In genomic region chr1:120189206-120189605, GRCm38 (mm10) we compare ENCODE assay signal across 25 mouse cellular contexts.
DNase-seq lines count a peak whose midpoint lies in the region; TF ChIP-seq lines count a peak whose summit lies in the region.
"Had no signal": no experiment of that assay in that cellular context is flagged by ENCODE, and none has a peak within 500 bp of the region (broad histone marks: within the 10 kb centered on the region; RNA-seq: fewer than 3 reads in every experiment).

No protein-coding gene starts in this region.

- intact Hi-C loops in left cerebral cortex, postnatal 25 days (cut with DNase I), result no loop called here
- intact Hi-C loops in left cerebral cortex, adult 2 months (cut with DNase I), result no loop called here

- peak; percentile 5 for DNase-seq in cerebellum, adult 9-11 months
- DNase-seq in cerebellum, postnatal 14 days, result no peak
- peak in 1 of 2 experiments; percentile 40 for DNase-seq in layer of hippocampus, adult 2 months (ENCODE audit: low spot score in 2 of 2)
- no peak for DNase-seq in layer of hippocampus, postnatal 36 days
- DNase-seq in left cerebral cortex, postnatal 25 days (ENCODE audit: low spot score in 2 of 2), result peak; percentile 17 to 59
- DNase-seq in left cerebral cortex, adult 2 months (ENCODE audit: extremely low spot score in 1 of 2, low spot score in 2 of 2), result no peak
- peak; percentile 25 for DNase-seq in brain, embryonic 14.5 days (ENCODE audit: low read depth)
- DNase-seq: adrenal gland, postnatal 10 days; cerebellum, adult 11-12 months; cerebellum, postnatal 36 days; heart, adult 2 months; heart, postnatal 4 days; kidney, adult 8-10 months; kidney, postnatal 4 days; liver, embryonic 13.5 days; lung, adult 18-20 months; thymus, postnatal 4 days had no signal

- no peak for TF ChIP-seq POLR2A in brain, embryonic 14.5 days (IDR thresholded peaks at IDR 0.05; ENCODE audit: borderline replicate concordance, extremely low read depth, insufficient read depth, insufficient read length, poor library complexity, severe bottlenecking)

- no peak for TF ChIP-seq CTCF in layer of hippocampus, adult 2 months (conservative IDR thresholded peaks at IDR 0.05)
- no peak for TF ChIP-seq CTCF in left cerebral cortex, adult 2 months (IDR thresholded peaks at IDR 0.05)
- TF ChIP-seq CTCF in brain, embryonic 14.5 days (IDR thresholded peaks at IDR 0.05; ENCODE audit: borderline replicate concordance, extremely low read depth, insufficient read depth, insufficient read length), result no peak

- peak overlapping the region; percentile 69 for H3K27ac ChIP-seq in layer of hippocampus, adult 2 months
- no peak overlapping the region for H3K27ac ChIP-seq in left cerebral cortex, adult 2 months
- H3K27ac ChIP-seq: heart, adult 2 months; hindbrain, embryonic 15.5 days; kidney, postnatal 0 days; limb, embryonic 10.5 days; limb, embryonic 15.5 days; liver, embryonic 13.5 days; macrophage; neural tube, embryonic 12.5 days had no signal

- no peak overlapping the region for H3K4me3 ChIP-seq in layer of hippocampus, adult 2 months
- no peak overlapping the region for H3K4me3 ChIP-seq in left cerebral cortex, adult 2 months
- H3K4me3 ChIP-seq: heart, adult 2 months; heart, embryonic 12.5 days; hindbrain, embryonic 15.5 days; limb, embryonic 10.5 days; limb, embryonic 15.5 days; liver, embryonic 13.5 days; myocyte; neural tube, embryonic 12.5 days had no signal

Comparison
In these comparisons a context has a peak if more than half of its experiments do, and no peak if none do; other contexts are left out.
1. DNase-seq: peak in cerebellum, adult 9-11 months (single experiment), left cerebral cortex, postnatal 25 days (2 of 2) and brain, embryonic 14.5 days (single experiment); none in cerebellum, postnatal 14 days (0 of 2), layer of hippocampus, postnatal 36 days (0 of 2) and left cerebral cortex, adult 2 months (0 of 2).